Mouse (Mus musculus): Measurements from ENCODE around the gene Sag. TPM values are rescaled to one million over a fixed set of nuclear protein-coding genes. Genes with fewer than 3 reads are reported as not detected.

The Sag gene
- polyA plus RNA-seq, 1 experiment: not detected

DNA sequence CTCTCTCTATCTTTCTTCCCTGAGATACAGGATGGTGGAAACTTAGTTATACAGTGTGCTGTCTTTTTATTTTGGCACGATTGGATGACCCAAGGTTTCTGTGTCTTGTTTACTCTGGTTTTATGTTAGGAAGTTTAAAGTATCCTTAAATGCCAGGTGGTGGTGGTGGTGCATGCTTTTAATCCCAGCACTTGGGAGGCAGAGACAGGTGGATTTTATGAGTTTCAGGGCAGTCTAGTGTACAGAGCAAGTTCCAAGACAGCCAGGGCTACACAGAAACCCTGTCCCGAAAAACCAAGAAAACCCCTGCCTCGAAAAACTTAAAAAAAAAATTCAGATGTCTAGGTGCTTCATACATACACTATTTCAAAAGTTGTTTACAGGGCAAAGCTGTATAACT is 75.6 kb downstream of the Sag start:
- Histone ChIP-seq H3K4me3 (replicated peaks) (no peak overlapping the region), H3K27me3 (ENCODE audit: control insufficient read depth) (no peaks in the 10 kb centered on the region), H3K9me3 (ENCODE audit: control insufficient read depth, low read length) (no peaks in the 10 kb centered on the region), H3K4me1 (ENCODE audit: control insufficient read depth) (peaks cover 9% of the 10 kb centered on the region), H3K36me3 (ENCODE audit: control insufficient read depth) (peaks cover 26% of the 10 kb centered on the region)
- TF ChIP-seq GATA1 (IDR thresholded peaks at IDR 0.05; ENCODE audit: low read length) (no peak), TAL1 (IDR thresholded peaks at IDR 0.05; ENCODE audit: low read length) (no peak)

DNA sequence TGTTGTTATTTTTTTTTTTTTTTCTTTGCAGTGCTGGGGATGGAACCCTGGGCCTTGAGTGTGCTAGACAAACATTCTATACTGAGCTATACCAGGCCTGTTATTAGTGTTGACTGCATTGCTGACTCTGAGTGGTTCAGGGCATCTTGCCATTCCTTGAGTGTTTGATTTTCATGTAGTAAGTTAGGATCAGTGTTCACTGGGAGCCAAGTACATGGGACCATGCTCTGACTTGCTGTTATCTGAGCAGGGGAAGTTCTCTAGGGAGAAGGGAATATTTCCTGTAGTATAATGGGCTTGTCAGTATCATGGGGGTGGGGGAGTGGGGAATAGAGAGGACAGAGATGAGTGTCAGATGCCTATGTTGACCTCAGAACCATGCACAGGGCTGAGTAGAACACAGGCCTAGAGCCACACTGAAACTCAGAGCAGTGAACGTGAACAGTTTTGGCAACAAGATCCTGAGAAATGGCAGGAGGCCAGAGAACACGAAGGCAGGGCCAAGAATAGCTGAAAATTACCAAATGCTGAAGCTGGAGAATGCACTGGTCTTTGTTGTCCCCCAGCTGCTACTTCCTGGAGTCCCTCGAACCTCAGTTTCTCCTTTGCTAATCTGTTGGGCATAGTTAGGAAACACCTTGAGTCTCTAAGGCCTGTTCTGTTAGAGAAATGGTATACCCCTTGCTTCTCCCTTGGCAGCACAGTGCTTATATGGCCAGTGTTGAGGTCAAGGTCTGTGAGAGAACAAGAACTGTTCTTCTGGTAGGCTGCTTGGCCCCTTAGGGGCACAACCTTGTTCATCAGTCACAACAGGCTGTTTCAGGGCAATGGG is 76.2 kb downstream of the Sag start:
- no peak for TF ChIP-seq GATA1 (IDR thresholded peaks at IDR 0.05; ENCODE audit: low read length)
- no peak for TF ChIP-seq TAL1 (IDR thresholded peaks at IDR 0.05; ENCODE audit: low read length)
- H3K36me3 ChIP-seq (ENCODE audit: control insufficient read depth): peaks cover 29% of the 10 kb centered on the region

DNA sequence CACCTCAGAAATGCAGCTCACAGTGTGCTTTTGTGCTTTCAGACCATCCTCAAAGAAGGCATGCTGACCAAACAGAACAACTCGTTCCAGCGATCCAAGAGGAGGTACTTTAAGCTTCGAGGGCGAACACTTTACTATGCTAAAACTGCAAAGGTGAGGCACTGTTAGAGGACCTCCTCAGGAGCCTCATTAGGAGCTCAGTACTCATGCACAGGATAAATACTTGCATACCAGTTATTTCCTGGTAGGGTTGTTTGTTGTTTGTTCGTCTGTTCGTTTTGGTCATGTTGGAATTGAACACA is 76.8 kb downstream of the Sag start:
- H3K9me3 ChIP-seq (ENCODE audit: control insufficient read depth, low read length): no peaks in the 10 kb centered on the region
- TF ChIP-seq TAL1 (IDR thresholded peaks at IDR 0.05; ENCODE audit: low read length) (no peak), GATA1 (IDR thresholded peaks at IDR 0.05; ENCODE audit: low read length) (no peak)
- H3K27me3 ChIP-seq (ENCODE audit: control insufficient read depth): no peaks in the 10 kb centered on the region
- no peak overlapping the region for H3K4me3 ChIP-seq (replicated peaks)
- H3K36me3 ChIP-seq (ENCODE audit: control insufficient read depth): peaks cover 31% of the 10 kb centered on the region
- H3K4me1 ChIP-seq (ENCODE audit: control insufficient read depth): peaks cover 6% of the 10 kb centered on the region

More for the DNA sequence above, 76.2 kb downstream of the Sag start:
- Histone ChIP-seq H3K4me3 (replicated peaks) (no peak overlapping the region), H3K27me3 (ENCODE audit: control insufficient read depth) (no peaks in the 10 kb centered on the region), H3K9me3 (ENCODE audit: control insufficient read depth, low read length) (no peaks in the 10 kb centered on the region), H3K4me1 (ENCODE audit: control insufficient read depth) (peaks cover 6% of the 10 kb centered on the region)

DNA sequence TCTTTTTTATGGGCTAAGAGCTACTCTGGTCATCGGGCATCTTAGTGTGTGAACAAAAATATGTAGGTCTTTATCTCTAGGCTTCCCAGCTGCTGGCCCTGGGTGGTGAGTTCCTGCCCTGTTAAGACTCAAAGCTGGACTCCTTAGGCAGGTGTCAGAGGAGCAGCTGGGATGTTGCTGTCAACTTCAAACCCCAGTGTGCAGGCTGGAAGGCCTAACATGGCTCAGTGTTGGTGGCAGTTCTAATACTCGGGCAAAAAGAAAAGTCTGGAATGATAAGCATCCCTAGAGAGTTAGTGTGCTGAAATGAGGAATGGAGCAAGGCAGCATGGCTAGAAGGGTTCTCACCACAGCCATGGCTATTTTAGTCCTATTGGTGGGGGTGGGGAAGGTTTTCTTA is 77.4 kb downstream of the Sag start:
- H3K4me3 ChIP-seq (replicated peaks): no peak overlapping the region
- H3K9me3 ChIP-seq (ENCODE audit: control insufficient read depth, low read length): no peaks in the 10 kb centered on the region
- H3K4me1 ChIP-seq (ENCODE audit: control insufficient read depth): peaks cover 6% of the 10 kb centered on the region
- TF ChIP-seq TAL1 (IDR thresholded peaks at IDR 0.05; ENCODE audit: low read length) (no peak), GATA1 (IDR thresholded peaks at IDR 0.05; ENCODE audit: low read length) (no peak)
- H3K27me3 ChIP-seq (ENCODE audit: control insufficient read depth): no peaks in the 10 kb centered on the region
- H3K36me3 ChIP-seq (ENCODE audit: control insufficient read depth): peaks cover 34% of the 10 kb centered on the region

DNA sequence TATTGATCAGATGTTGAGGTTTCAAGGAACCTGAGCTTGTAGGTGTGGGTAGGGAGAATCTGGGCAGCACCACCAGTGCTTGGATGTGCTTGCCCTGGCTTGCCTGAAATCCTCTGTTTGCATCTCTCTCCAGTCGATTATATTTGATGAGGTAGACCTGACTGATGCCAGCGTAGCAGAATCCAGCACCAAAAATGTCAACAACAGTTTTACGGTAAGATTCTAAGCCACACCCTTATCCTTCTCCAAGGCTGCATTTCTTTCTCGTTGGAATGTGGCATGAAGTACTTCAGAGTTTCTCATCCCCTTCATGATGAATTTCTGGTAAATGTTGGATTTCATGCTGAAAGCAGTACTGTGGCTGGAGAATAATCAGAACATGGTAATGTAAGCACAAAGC is 78.2 kb downstream of the Sag start:
- Histone ChIP-seq H3K4me3 (replicated peaks) (no peak overlapping the region), H3K27me3 (ENCODE audit: control insufficient read depth) (no peaks in the 10 kb centered on the region), H3K36me3 (ENCODE audit: control insufficient read depth) (peaks cover 36% of the 10 kb centered on the region), H3K4me1 (ENCODE audit: control insufficient read depth) (peaks cover 6% of the 10 kb centered on the region), H3K9me3 (ENCODE audit: control insufficient read depth, low read length) (no peaks in the 10 kb centered on the region)
- TF ChIP-seq TAL1 (IDR thresholded peaks at IDR 0.05; ENCODE audit: low read length) (no peak), GATA1 (IDR thresholded peaks at IDR 0.05; ENCODE audit: low read length) (no peak)

DNA sequence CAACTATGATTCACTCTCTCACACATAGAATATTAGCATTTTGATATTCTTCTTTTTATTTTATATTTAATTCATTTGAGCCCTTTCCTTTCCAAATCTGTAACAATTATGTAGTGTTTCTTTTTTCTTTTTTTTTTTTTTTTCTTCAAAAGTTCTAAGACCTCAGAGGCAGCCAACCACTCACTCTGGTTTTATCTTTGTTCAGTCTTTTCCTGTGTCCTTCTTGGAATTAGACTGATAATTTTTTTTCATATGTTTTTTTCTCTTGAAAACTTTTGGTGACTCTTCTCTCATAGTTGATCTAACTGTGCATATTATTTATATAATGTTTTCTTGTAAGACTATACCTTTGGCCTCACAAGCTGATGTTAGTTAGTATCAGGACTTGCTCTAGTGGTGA is 79.1 kb downstream of the Sag start:
- Histone ChIP-seq H3K27me3 (ENCODE audit: control insufficient read depth) (no peaks in the 10 kb centered on the region), H3K9me3 (ENCODE audit: control insufficient read depth, low read length) (no peaks in the 10 kb centered on the region), H3K36me3 (ENCODE audit: control insufficient read depth) (peaks cover 38% of the 10 kb centered on the region), H3K4me1 (ENCODE audit: control insufficient read depth) (peaks cover 3% of the 10 kb centered on the region), H3K4me3 (replicated peaks) (no peak overlapping the region)
- no peak for TF ChIP-seq TAL1 (IDR thresholded peaks at IDR 0.05; ENCODE audit: low read length)
- no peak for TF ChIP-seq GATA1 (IDR thresholded peaks at IDR 0.05; ENCODE audit: low read length)

DNA sequence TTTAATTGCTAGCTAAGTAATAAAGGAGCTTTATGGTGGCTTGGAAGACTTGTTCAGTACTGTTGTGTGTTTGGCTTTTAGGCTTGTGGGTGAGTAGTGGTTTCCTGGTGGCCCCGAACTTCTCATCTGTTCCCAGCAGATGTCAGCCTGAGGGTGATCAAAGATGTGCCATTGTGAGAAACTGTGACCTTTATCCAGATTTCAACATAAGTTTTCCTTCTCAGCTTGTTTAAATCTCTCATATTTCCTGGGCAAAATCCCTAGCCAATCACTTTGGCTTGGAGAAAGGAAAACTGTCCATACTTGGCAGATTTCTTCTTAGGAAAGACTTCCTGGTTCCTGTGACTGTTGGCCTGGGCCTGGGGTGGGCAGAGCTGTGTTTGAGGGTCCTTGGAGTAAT is 87.5 kb downstream of the Sag start:
- TF ChIP-seq GATA1 (IDR thresholded peaks at IDR 0.05; ENCODE audit: low read length): no peak
- H3K4me3 ChIP-seq (replicated peaks): no peak overlapping the region
- H3K27me3 ChIP-seq (ENCODE audit: control insufficient read depth): no peaks in the 10 kb centered on the region
- peaks cover 4% of the 10 kb centered on the region for H3K36me3 ChIP-seq (ENCODE audit: control insufficient read depth)
- peaks cover 2% of the 10 kb centered on the region; the same call in 1 of the 2 replicates for H3K4me1 ChIP-seq (ENCODE audit: control insufficient read depth)
- no peaks in the 10 kb centered on the region for H3K9me3 ChIP-seq (ENCODE audit: control insufficient read depth, low read length)

DNA sequence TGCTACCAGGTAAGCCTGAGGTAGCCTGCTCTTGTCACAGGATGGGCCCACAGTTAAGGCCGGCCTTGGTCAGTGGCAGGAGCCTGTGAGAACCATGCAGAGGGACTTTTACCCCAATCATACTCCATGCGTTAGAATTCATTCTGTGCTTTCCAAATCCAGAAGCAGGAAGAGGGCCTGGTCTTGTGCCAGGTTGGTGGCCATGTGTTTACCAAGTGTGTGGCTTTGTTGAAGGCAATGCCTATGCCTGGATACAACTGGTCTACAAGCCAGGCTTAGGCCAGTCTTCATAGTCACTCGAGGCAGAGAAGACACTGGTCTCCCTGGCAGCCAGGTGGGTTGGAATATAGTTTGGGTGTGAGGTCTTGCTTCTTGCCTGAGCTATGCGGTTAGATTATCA is 88.2 kb downstream of the Sag start:
- Histone ChIP-seq H3K9me3 (ENCODE audit: control insufficient read depth, low read length) (no peaks in the 10 kb centered on the region), H3K36me3 (ENCODE audit: control insufficient read depth) (peaks cover 2% of the 10 kb centered on the region), H3K27me3 (ENCODE audit: control insufficient read depth) (no peaks in the 10 kb centered on the region), H3K4me3 (replicated peaks) (no peak overlapping the region), H3K4me1 (ENCODE audit: control insufficient read depth) (peaks cover 2% of the 10 kb centered on the region; the same call in 1 of the 2 replicates)
- TF ChIP-seq GATA1 (IDR thresholded peaks at IDR 0.05; ENCODE audit: low read length) (no peak), TAL1 (IDR thresholded peaks at IDR 0.05; ENCODE audit: low read length) (no peak)

DNA sequence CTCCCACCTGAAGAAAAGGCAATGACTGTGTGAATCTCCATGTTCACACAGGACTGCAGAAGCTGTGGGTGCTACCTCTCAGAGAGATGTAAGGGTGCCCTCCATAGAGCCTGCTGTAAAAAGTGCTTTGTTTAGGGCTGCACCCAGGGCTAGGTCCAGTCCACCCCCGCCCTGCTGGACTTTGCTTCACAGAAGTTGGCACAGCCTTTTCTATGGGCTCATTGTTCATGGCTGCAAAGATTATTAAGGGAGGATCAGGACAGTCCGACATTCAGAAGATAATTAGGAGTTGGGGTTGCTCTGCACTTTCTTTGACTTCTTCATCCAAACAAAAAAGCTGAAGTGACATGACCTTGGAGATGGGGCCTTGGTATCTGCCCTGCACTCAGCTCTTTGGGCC is 89.0 kb downstream of the Sag start:
- Histone ChIP-seq H3K27me3 (ENCODE audit: control insufficient read depth) (no peaks in the 10 kb centered on the region), H3K4me1 (ENCODE audit: control insufficient read depth) (peaks cover 2% of the 10 kb centered on the region; the same call in 1 of the 2 replicates), H3K36me3 (ENCODE audit: control insufficient read depth) (no peaks in the 10 kb centered on the region; the same call in 1 of the 2 replicates), H3K9me3 (ENCODE audit: control insufficient read depth, low read length) (no peaks in the 10 kb centered on the region), H3K4me3 (replicated peaks) (no peak overlapping the region)
- TF ChIP-seq TAL1 (IDR thresholded peaks at IDR 0.05; ENCODE audit: low read length) (no peak), GATA1 (IDR thresholded peaks at IDR 0.05; ENCODE audit: low read length) (no peak)

All from erythroblast, embryonic 14.5 days (primary cell).